Mouse (Mus musculus): ENCODE data around the gene Olfr1148.

Olfr1148 gene

GRCm38 (mm10) chr2:87830233-87830632 is at the start of gene Olfr1148:
TSS of gene Olfr1148 (plus strand) at chr2:87830533.
- no peak for DNase-seq (ENCODE audit: low spot score in 2 of 2)

DNA sequence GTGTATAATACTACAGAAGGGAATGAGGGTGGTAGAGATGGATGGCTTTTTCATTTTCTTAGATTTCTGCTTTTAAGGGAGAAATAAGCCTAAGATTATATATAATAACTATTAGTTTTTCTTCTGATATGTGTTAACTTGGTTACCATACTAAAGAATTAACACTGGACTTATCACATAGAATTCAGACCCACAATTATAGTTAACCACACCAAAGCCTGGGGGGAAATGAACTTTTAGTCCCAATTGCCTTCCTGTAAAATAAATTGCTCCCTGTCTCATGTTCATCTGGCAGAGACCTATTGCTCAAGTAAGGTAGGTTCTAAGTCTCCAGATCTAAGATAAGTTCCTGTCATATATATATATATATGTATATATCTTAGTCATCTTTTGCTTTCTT is 30.0 kb upstream of the Olfr1148 start, which contains the start of gene Olfr1143:
Gene Olfr1143, plus strand, starts transcription at position 301 of the 400 bp plus-strand sequence.
- DNase-seq (ENCODE audit: low spot score in 2 of 2) = no peak

DNA sequence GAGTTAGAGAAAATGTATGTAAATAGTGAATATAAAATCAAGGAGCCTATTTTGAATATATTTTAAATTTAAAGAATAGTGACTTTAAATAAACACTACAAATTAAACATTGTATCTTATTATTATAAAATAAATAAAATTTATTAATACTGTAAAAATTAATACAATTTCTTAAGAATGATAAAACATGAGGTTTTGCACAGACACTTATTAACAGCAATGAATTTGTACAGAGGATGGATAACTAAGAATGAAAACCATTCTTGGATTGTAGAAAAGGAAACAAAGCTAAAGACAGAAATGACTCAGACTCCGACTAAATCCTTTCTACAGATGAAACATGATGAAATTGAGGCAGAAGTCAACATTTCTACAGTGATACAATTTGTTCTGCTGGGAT is 20.8 kb upstream of the Olfr1148 start, which contains the start of gene Olfr1145:
Gene Olfr1145, plus strand, starts transcription at position 301 of the 400 bp plus-strand sequence.
- DNase-seq (ENCODE audit: low spot score in 2 of 2) = no peak

DNA sequence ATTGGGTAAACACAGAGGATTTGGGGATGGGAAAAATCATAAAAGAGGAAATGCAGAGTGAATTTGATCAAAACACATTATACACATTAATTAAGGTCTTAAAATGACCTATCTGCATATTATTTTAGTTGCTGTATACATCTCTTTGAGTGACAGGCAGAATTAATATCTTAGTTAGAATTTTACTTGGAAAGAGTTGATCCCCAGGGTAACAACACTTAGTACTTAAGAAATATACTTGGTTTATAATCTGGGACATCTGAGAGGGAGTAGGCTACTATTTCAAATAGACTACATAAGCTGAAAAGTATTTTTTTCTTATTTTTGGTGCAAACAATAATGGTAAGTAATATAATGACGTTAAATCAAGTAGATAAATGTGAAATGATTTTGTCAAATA is 13.4 kb downstream of the Olfr1148 start, which contains the start of gene Olfr1150-ps1:
Gene Olfr1150-ps1, plus strand, starts transcription at position 301 of the 400 bp plus-strand sequence.
- DNase-seq (ENCODE audit: low spot score in 2 of 2) = no peak

- no peak for DNase-seq (ENCODE audit: low spot score in 2 of 2)
Observed at GRCm38 (mm10) chr2:87855562-87855961, 25.2 kb downstream of the Olfr1148 start, which contains the start of gene Olfr1151. TSS of gene Olfr1151 (plus strand) at chr2:87855862.

- DNase-seq (ENCODE audit: low spot score in 2 of 2) = no peak
Observed at GRCm38 (mm10) chr2:87866192-87866591, 35.9 kb downstream of the Olfr1148 start, which contains the start of gene Olfr1152. TSS of gene Olfr1152 (plus strand) at chr2:87866492.

All from frontal cortex, postnatal 14 days (tissue).